Mouse (Mus musculus): ENCODE results near the gene Cenpl. TPM values are rescaled to one million over a fixed set of nuclear protein-coding genes. Genes with fewer than 3 reads are reported as not detected.

Gene Cenpl
- polyA plus RNA-seq, 1 experiment from 2014 or later, result 20.2 TPM

DNA sequence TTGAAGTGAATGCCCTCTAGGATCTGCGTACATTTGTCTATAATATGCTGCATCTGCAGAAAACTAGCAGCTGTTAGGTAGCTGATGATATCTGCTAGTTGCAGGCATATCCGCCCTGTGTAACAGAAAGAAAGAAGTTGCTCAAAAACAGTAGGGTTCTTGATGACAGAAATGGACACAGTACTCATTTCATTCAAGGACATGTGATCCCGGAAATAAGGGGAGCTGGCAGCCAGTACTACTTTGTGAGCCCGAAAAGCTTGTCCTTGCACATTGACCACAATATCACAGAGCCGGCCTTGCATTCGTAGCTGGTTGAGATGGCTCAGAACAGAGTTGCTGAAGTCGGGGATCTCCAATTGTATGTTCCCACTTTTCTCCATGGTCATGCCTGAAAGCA is 38.2 kb upstream of the Cenpl start:
- peaks cover 14% of the 10 kb centered on the region for H3K36me3 ChIP-seq (replicated peaks; ENCODE audit: insufficient read depth, low read length)
- H3K9me3 ChIP-seq (ENCODE audit: low read length), result no peaks in the 10 kb centered on the region
- DNase-seq (no peak), ATAC-seq (no peak)
- no peak overlapping the region for H3K27ac ChIP-seq (ENCODE audit: low read depth)
- WGBS (ENCODE audit: insufficient replicate concordance), result 73% methylated on average over 7 of the region's 7 CpGs
- H3K4me1 ChIP-seq (ENCODE audit: insufficient read depth), result peaks cover 16% of the 10 kb centered on the region
- no peak overlapping the region for H3K9ac ChIP-seq (replicated peaks)
- no peak for TF ChIP-seq CTCF (IDR thresholded peaks at IDR 0.05; ENCODE audit: low read depth)
- TF ChIP-seq EP300 (IDR thresholded peaks at IDR 0.05; ENCODE audit: low read depth), result no peak
- no peak overlapping the region for H3K4me2 ChIP-seq (ENCODE audit: low read depth, low read length)
- H3K4me3 ChIP-seq (ENCODE audit: low read depth, low read length), result no peak overlapping the region
- H3K27me3 ChIP-seq (ENCODE audit: insufficient read depth, low read length), result no peaks in the 10 kb centered on the region

- Histone ChIP-seq H3K9me3 (ENCODE audit: low read length) (no peaks in the 10 kb centered on the region), H3K4me1 (ENCODE audit: insufficient read depth) (peaks cover 18% of the 10 kb centered on the region), H3K36me3 (replicated peaks; ENCODE audit: insufficient read depth, low read length) (peaks cover 29% of the 10 kb centered on the region), H3K4me2 (ENCODE audit: low read depth, low read length) (peak overlapping the region; percentile 84), H3K9ac (replicated peaks) (peak overlapping the region; percentile 82), H3K27me3 (ENCODE audit: insufficient read depth, low read length) (no peaks in the 10 kb centered on the region), H3K27ac (ENCODE audit: low read depth) (peak overlapping the region; percentile 95), H3K4me3 (ENCODE audit: low read depth, low read length) (peak overlapping the region; percentile 81)
- WGBS (ENCODE audit: insufficient replicate concordance), result 2% methylated on average over 19 of the region's 21 CpGs
- ATAC-seq (no peak), DNase-seq (no peak)
- no peak for TF ChIP-seq CTCF (IDR thresholded peaks at IDR 0.05; ENCODE audit: low read depth)
- no peak for TF ChIP-seq EP300 (IDR thresholded peaks at IDR 0.05; ENCODE audit: low read depth)
These were observed 36.6 kb upstream of the Cenpl start for GRCm38 (mm10) chr1:161033856-161034434.

DNA sequence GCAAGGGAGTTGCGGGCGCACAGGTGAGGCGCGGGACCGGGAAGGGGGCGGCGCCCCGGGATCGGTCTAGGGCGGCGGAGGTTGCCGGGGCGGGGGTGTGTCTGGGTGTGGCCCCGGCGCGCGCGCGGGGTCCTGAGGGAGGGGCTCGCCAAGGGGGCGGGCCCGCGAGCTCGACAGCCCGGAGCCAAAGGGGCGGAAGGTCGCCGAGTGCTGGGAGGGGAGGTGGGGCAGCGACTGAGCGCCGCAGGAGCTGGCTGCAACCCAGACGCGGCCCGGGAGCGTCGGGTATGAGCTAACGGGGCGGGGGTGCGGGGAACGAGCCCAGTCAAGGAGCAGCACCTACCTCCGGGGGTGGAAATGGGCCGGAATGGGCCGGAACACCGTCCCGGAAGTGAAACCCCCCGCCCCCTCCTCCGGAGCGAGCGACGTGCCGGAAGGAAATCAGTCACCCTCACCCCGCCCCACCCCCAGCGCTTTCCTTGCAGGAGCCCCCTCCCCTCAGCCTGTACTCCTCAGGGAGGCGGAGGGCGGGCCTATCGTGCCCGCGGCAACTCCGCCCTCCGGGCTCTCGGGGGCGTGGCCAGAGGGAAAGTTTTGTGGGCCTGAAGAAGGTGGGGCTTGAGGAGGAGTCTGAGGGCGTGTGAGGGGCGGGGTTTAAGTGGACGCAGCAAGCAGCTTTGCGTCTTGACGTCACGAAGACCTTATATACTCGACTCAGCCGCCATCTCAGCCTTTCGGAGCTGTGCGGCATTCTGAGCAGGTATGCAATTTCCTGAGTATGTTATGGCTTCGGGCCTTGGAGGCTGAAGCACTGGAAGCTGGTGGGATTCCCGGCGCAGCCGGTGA is 35.9 kb upstream of the Cenpl start, which contains the start of gene Zbtb37:
Gene Zbtb37 (minus strand): TSS at position 415 of the 846 bp plus-strand sequence.
- Histone ChIP-seq H3K27ac (ENCODE audit: low read depth) (peak within 1 kb of the TSS; percentile 95), H3K36me3 (replicated peaks; ENCODE audit: insufficient read depth, low read length) (peaks cover 36% of the 10 kb centered on the region), H3K4me3 (ENCODE audit: low read depth, low read length) (peak within 1 kb of the TSS; percentile 81), H3K4me1 (ENCODE audit: insufficient read depth) (peaks cover 18% of the 10 kb centered on the region), H3K9me3 (ENCODE audit: low read length) (no peaks in the 10 kb centered on the region), H3K4me2 (ENCODE audit: low read depth, low read length) (peak within 1 kb of the TSS; percentile 92), H3K9ac (replicated peaks) (peak within 1 kb of the TSS; percentile 82), H3K27me3 (ENCODE audit: insufficient read depth, low read length) (no peaks in the 10 kb centered on the region)
- DNase-seq (peak; percentile 99), ATAC-seq (peak; percentile 86)
- no peak; the same call in 1 of the 2 replicates for TF ChIP-seq EP300 (IDR thresholded peaks at IDR 0.05; ENCODE audit: low read depth)
- TF ChIP-seq CTCF (IDR thresholded peaks at IDR 0.05; ENCODE audit: low read depth), result no peak
- WGBS (ENCODE audit: insufficient replicate concordance), result 1% methylated on average over 54 of the region's 76 CpGs

GRCm38 (mm10) chr1:161035281-161035785 is 35.2 kb upstream of the Cenpl start:
- Histone ChIP-seq H3K4me1 (ENCODE audit: insufficient read depth) (peaks cover 18% of the 10 kb centered on the region), H3K27me3 (ENCODE audit: insufficient read depth, low read length) (no peaks in the 10 kb centered on the region), H3K27ac (ENCODE audit: low read depth) (peak overlapping the region; percentile 95), H3K9ac (replicated peaks) (peak overlapping the region; percentile 82), H3K4me3 (ENCODE audit: low read depth, low read length) (peak overlapping the region; percentile 81), H3K9me3 (ENCODE audit: low read length) (no peaks in the 10 kb centered on the region), H3K36me3 (replicated peaks; ENCODE audit: insufficient read depth, low read length) (peaks cover 38% of the 10 kb centered on the region), H3K4me2 (ENCODE audit: low read depth, low read length) (peak overlapping the region; percentile 92)
- ATAC-seq (peak; percentile 57), DNase-seq (no peak)
- WGBS (ENCODE audit: insufficient replicate concordance), result under 1% methylated on average over 14 of the region's 14 CpGs
- no peak for TF ChIP-seq EP300 (IDR thresholded peaks at IDR 0.05; ENCODE audit: low read depth)
- no peak for TF ChIP-seq CTCF (IDR thresholded peaks at IDR 0.05; ENCODE audit: low read depth)

DNA sequence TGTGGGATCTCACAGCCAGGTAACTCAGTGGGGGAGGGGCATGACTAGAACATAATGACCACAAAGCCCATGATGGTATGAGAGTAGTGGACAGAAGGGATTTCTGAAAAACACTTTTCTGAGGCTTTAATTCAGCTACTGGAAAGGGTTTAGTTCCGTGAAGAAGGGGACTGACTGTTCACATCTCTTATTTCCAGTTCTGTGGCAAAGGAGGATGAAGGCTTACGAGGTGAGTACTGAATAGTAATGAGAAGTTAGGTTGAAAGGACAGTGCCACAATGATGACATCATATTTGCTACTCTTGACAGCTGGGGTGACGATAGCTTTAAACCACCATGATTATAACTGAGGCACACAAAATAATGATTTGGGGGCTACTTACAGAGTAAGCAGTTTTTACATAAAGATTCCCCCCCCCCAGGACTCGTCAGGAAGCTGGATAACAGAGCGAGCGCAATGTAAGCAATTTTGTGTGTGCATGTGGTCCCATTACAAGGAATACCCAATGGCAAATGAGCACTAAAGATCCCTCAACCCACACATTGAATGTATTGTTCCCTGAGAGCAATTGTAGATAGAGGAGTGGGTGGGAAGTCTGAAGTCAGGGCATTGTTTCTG is 34.6 kb upstream of the Cenpl start:
- DNase-seq (peak; percentile 43), ATAC-seq (no peak)
- Histone ChIP-seq H3K4me3 (ENCODE audit: low read depth, low read length) (peak overlapping the region; percentile 81), H3K27ac (ENCODE audit: low read depth) (peak overlapping the region; percentile 95), H3K36me3 (replicated peaks; ENCODE audit: insufficient read depth, low read length) (peaks cover 37% of the 10 kb centered on the region), H3K4me2 (ENCODE audit: low read depth, low read length) (peak overlapping the region; percentile 92), H3K9ac (replicated peaks) (peak overlapping the region; percentile 82), H3K9me3 (ENCODE audit: low read length) (no peaks in the 10 kb centered on the region), H3K4me1 (ENCODE audit: insufficient read depth) (peaks cover 18% of the 10 kb centered on the region), H3K27me3 (ENCODE audit: insufficient read depth, low read length) (no peaks in the 10 kb centered on the region)
- WGBS (ENCODE audit: insufficient replicate concordance), result 1% methylated on average over 6 of the region's 6 CpGs
- TF ChIP-seq CTCF (IDR thresholded peaks at IDR 0.05; ENCODE audit: low read depth) (no peak), EP300 (IDR thresholded peaks at IDR 0.05; ENCODE audit: low read depth) (no peak)

DNA sequence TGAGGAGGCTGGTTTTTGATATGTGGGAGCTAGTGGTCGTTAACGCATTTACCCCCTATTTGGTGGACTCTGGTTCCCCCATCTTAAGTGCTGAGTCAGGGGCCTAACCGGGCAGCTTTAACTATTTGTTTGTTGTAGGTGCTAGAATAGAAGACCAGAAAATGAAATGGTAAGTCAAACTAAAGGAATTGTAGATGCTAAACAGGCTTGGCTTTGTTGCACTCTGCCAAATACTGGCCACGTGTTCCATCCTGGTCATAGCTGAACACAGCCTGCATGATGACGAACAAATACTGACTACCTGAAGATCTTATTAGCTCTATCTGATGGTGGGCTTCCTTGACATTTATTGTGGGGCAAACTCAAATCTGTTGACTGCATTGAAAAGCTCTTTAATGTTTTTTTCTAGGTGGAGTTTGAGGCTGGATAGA is 34.1 kb upstream of the Cenpl start:
- H3K4me1 ChIP-seq (ENCODE audit: insufficient read depth), result peaks cover 18% of the 10 kb centered on the region
- no peaks in the 10 kb centered on the region for H3K9me3 ChIP-seq (ENCODE audit: low read length)
- TF ChIP-seq CTCF (IDR thresholded peaks at IDR 0.05; ENCODE audit: low read depth) (no peak), EP300 (IDR thresholded peaks at IDR 0.05; ENCODE audit: low read depth) (no peak)
- H3K4me3 ChIP-seq (ENCODE audit: low read depth, low read length), result peak overlapping the region; percentile 81
- H3K27me3 ChIP-seq (ENCODE audit: insufficient read depth, low read length), result no peaks in the 10 kb centered on the region
- H3K27ac ChIP-seq (ENCODE audit: low read depth), result peak overlapping the region; percentile 95
- peak overlapping the region; percentile 92 for H3K4me2 ChIP-seq (ENCODE audit: low read depth, low read length)
- peak overlapping the region; percentile 82 for H3K9ac ChIP-seq (replicated peaks)
- peaks cover 41% of the 10 kb centered on the region for H3K36me3 ChIP-seq (replicated peaks; ENCODE audit: insufficient read depth, low read length)
- DNase-seq (peak; percentile 18), ATAC-seq (no peak)
- WGBS (ENCODE audit: insufficient replicate concordance), result 0% methylated on average over 5 of the region's 5 CpGs
